10 mouse cellular contexts compared by ENCODE assay signal in the genomic region with DNA sequence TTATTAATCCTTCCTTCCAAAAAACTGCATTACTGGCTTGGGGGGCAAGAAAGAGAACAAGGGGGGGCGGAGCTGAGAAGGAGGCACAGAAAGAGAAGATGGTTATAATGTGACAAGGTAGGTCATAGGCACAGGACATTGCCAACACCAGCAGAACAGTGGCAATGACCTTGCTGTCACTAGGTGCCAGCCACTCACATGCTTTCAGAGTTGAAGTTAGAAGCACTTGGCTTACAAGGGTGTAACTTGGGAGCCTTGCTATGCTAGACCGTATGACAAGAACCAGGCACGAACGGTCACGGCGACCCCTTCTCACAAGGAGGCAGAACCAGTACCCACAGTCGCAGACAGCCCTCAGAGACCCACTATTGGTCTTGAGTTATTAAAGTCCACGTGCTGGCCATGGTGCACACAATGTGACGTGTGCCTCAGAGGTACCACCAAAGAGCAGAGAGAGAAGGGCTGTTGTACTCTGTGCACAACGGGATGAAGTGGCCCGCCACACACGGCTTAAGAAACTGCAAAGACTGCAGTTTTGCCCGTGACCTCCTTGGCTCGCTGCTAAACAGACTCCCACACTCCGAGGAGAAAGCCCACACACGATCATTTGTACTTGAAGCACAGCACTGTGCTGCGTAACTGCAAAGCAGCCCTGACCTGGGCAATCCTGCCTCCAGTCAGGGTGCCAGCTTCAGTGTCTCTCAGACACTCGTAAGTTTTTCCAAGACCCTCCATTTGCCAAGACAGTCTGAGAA. TPM values are rescaled to one million over a fixed set of nuclear protein-coding genes. Genes with fewer than 3 reads are reported as not detected.
DNase-seq lines count a peak whose midpoint lies in the region; ATAC-seq and TF ChIP-seq lines count a peak whose summit lies in the region.
"Had no signal": no experiment of that assay in that cellular context is flagged by ENCODE, and none has a peak within 500 bp of the region (broad histone marks: within the 10 kb centered on the region; RNA-seq: fewer than 3 reads in every experiment).

No protein-coding gene starts in this region.

- 0 out of 2 replicates have a peak, but pooled peaks have one; percentile 38 for ATAC-seq in heart, embryonic 15.5 days (replicated peaks; ENCODE audit: insufficient number of reproducible peaks, insufficient read depth, low FRiP score, low read depth)
- ATAC-seq in lung, postnatal 0 days = peak; percentile 66
- peak; percentile 56; the same call in 1 of the 2 replicates for ATAC-seq in stomach, embryonic 16.5 days (ENCODE audit: insufficient read depth, low FRiP score)

- DNase-seq in heart, embryonic 10.5 days (ENCODE audit: low spot score) = no peak
- DNase-seq in lung, postnatal 0 days (ENCODE audit: low spot score) = peak; percentile 63
- DNase-seq in lung, postnatal 36 days = no peak
- DNase-seq in kidney, postnatal 10 days = peak; percentile 51
- no peak for DNase-seq in layer of hippocampus, postnatal 10 days (ENCODE audit: low spot score in 2 of 2)

- TF ChIP-seq EP300 in lung, postnatal 0 days (IDR thresholded peaks at IDR 0.05) = no peak

- no peak overlapping the region for H3K4me2 ChIP-seq in heart, embryonic 15.5 days
- H3K4me2 ChIP-seq in lung, postnatal 0 days (replicated peaks; ENCODE audit: low read depth, low read length) = no peak overlapping the region
- no peak overlapping the region for H3K4me2 ChIP-seq in stomach, embryonic 16.5 days (ENCODE audit: low read depth, low read length)
- H3K4me2 ChIP-seq: stomach, embryonic 15.5 days had no signal

- no peaks in the 10 kb centered on the region for H3K27me3 ChIP-seq in heart, embryonic 15.5 days
- H3K27me3 ChIP-seq in heart, embryonic 10.5 days (ENCODE audit: insufficient read depth, poor library complexity, severe bottlenecking) = no peaks in the 10 kb centered on the region
- H3K27me3 ChIP-seq in lung, postnatal 0 days (replicated peaks; ENCODE audit: insufficient read depth, low read length) = no peaks in the 10 kb centered on the region
- no peaks in the 10 kb centered on the region for H3K27me3 ChIP-seq in stomach, embryonic 16.5 days (ENCODE audit: control insufficient read depth, insufficient read depth, low read length)
- H3K27me3 ChIP-seq: CH12.LX; stomach, embryonic 15.5 days had no signal

- H3K36me3 ChIP-seq in heart, embryonic 15.5 days = peaks cover 21% of the 10 kb centered on the region
- peaks cover 32% of the 10 kb centered on the region for H3K36me3 ChIP-seq in heart, embryonic 10.5 days
- no peaks in the 10 kb centered on the region for H3K36me3 ChIP-seq in lung, postnatal 0 days (ENCODE audit: insufficient read depth, low read length)
- peaks cover 22% of the 10 kb centered on the region for H3K36me3 ChIP-seq in stomach, embryonic 16.5 days (ENCODE audit: control insufficient read depth, insufficient read depth, low read length)

- no peaks in the 10 kb centered on the region for H3K9me3 ChIP-seq in heart, embryonic 15.5 days (replicated peaks)
- no peaks in the 10 kb centered on the region for H3K9me3 ChIP-seq in heart, embryonic 10.5 days
- no peaks in the 10 kb centered on the region for H3K9me3 ChIP-seq in lung, postnatal 0 days (ENCODE audit: low read length)
- H3K9me3 ChIP-seq in stomach, embryonic 16.5 days (replicated peaks; ENCODE audit: control insufficient read depth, low read length) = no peaks in the 10 kb centered on the region
- H3K9me3 ChIP-seq: stomach, embryonic 15.5 days had no signal

- 63% methylated on average over 18 of the region's 18 CpGs for WGBS in heart, embryonic 15.5 days
- 83% methylated on average over 18 of the region's 18 CpGs for WGBS in heart, embryonic 10.5 days
- 60% methylated on average over 18 of the region's 18 CpGs for WGBS in lung, postnatal 0 days
- 66% methylated on average over 18 of the region's 18 CpGs for WGBS in stomach, embryonic 16.5 days

- peak overlapping the region; percentile 32; the same call in 1 of the 2 replicates for H3K27ac ChIP-seq in heart, embryonic 15.5 days
- H3K27ac ChIP-seq in heart, embryonic 10.5 days = no peak overlapping the region
- no peak overlapping the region for H3K27ac ChIP-seq in lung, postnatal 0 days (ENCODE audit: low read length)
- no peak overlapping the region for H3K27ac ChIP-seq in stomach, embryonic 16.5 days (ENCODE audit: low read length)
- H3K27ac ChIP-seq: macrophage; stomach, embryonic 15.5 days had no signal

- no peak overlapping the region for H3K4me3 ChIP-seq in heart, embryonic 15.5 days
- H3K4me3 ChIP-seq in heart, embryonic 10.5 days = no peak overlapping the region
- H3K4me3 ChIP-seq in lung, postnatal 0 days (ENCODE audit: low read depth, low read length) = no peak overlapping the region
- no peak overlapping the region for H3K4me3 ChIP-seq in stomach, embryonic 16.5 days (replicated peaks; ENCODE audit: low read length)
- H3K4me3 ChIP-seq: stomach, embryonic 15.5 days had no signal

- no peak overlapping the region for H3K9ac ChIP-seq in heart, embryonic 15.5 days
- H3K9ac ChIP-seq in lung, postnatal 0 days (replicated peaks; ENCODE audit: low read depth) = no peak overlapping the region
- peak overlapping the region; percentile 2; the same call in 1 of the 2 replicates for H3K9ac ChIP-seq in stomach, embryonic 16.5 days (ENCODE audit: low read length)
- H3K9ac ChIP-seq: stomach, embryonic 15.5 days had no signal

- TF ChIP-seq CTCF in lung, postnatal 0 days (IDR thresholded peaks at IDR 0.05) = no peak

- peaks cover 63% of the 10 kb centered on the region for H3K4me1 ChIP-seq in heart, embryonic 15.5 days (replicated peaks)
- H3K4me1 ChIP-seq in heart, embryonic 10.5 days = peaks cover 61% of the 10 kb centered on the region
- H3K4me1 ChIP-seq in lung, postnatal 0 days (ENCODE audit: insufficient read depth, low read depth, low read length) = peaks cover 5% of the 10 kb centered on the region; the same call in 1 of the 2 replicates
- peaks cover 37% of the 10 kb centered on the region for H3K4me1 ChIP-seq in stomach, embryonic 16.5 days (ENCODE audit: control insufficient read depth, insufficient read depth, low read length)

RNA-seq across cellular contexts. Expression of a gene that starts 40.8 kb away (rescaled TPM):
- 34.5 and 39.6 TPM in 2 replicates for polyA plus RNA-seq in heart, embryonic 15.5 days (2015; fragmentation: Nextera tagmentation; extraction: Ambion mirVana)
- 37.9 and 39.8 TPM in 2 replicates for polyA plus RNA-seq in heart, embryonic 10.5 days (2016; fragmentation: Nextera tagmentation; extraction: Ambion mirVana)
- 30.6 and 33.4 TPM in 2 replicates for polyA plus RNA-seq in lung, postnatal 0 days (2015; fragmentation: Nextera tagmentation; extraction: Ambion mirVana)
- 33.2 and 33.6 TPM in 2 replicates for polyA plus RNA-seq in stomach, embryonic 16.5 days (2015; fragmentation: Nextera tagmentation; extraction: Ambion mirVana)
- total RNA-seq in layer of hippocampus, postnatal 10 days (2021) = 10 to 100 TPM; 45.8 to 51.1 TPM

Comparison
In these comparisons a context has a peak if more than half of its experiments do, and no peak if none do; other contexts are left out.
1. DNase-seq: peak in lung, postnatal 0 days (single experiment) and kidney, postnatal 10 days (single experiment); none in heart, embryonic 10.5 days (single experiment), lung, postnatal 36 days (single experiment) and layer of hippocampus, postnatal 10 days (0 of 2).
2. Peak in every context shown above with its lines, with median percentiles within 50 percentile points of each other: ATAC-seq.